Mouse (Mus musculus): ENCODE data around the gene Fam13c.
A peak's percentile ranks its signal among the peaks of the same experiment; 100 is the strongest.

The Fam13c gene

GRCm38 (mm10) chr10:70465638-70466037 is 25.4 kb downstream of the Fam13c start:
- no peak for DNase-seq

GRCm38 (mm10) chr10:70470836-70471235 is 30.6 kb downstream of the Fam13c start:
- no peak for DNase-seq

- no peak for DNase-seq
These were observed 37.5 kb downstream of the Fam13c start for GRCm38 (mm10) chr10:70477741-70478145.

- no peak for DNase-seq
These were observed 43.5 kb downstream of the Fam13c start for GRCm38 (mm10) chr10:70483736-70484135.

- no peak for DNase-seq
These were observed 44.4 kb downstream of the Fam13c start for GRCm38 (mm10) chr10:70484568-70485286.

GRCm38 (mm10) chr10:70485287-70485612 is 45.0 kb downstream of the Fam13c start:
- no peak for DNase-seq

GRCm38 (mm10) chr10:70486651-70487050 is 46.4 kb downstream of the Fam13c start:
- no peak for DNase-seq

- no peak for DNase-seq
These were observed 53.6 kb downstream of the Fam13c start for GRCm38 (mm10) chr10:70493891-70494290.

- DNase-seq = no peak
These were observed 54.2 kb downstream of the Fam13c start for GRCm38 (mm10) chr10:70494441-70494840.

GRCm38 (mm10) chr10:70495106-70496104 is 55.1 kb downstream of the Fam13c start:
- DNase-seq = no peak

GRCm38 (mm10) chr10:70496938-70497337 is 56.7 kb downstream of the Fam13c start:
- no peak for DNase-seq

GRCm38 (mm10) chr10:70498328-70498727 is 58.0 kb downstream of the Fam13c start:
- no peak for DNase-seq

- no peak for DNase-seq
These were observed 59.0 kb downstream of the Fam13c start for GRCm38 (mm10) chr10:70499246-70499645.

GRCm38 (mm10) chr10:70504871-70505270 is 64.6 kb downstream of the Fam13c start:
- DNase-seq = no peak

- DNase-seq = no peak
These were observed 65.1 kb downstream of the Fam13c start for GRCm38 (mm10) chr10:70505395-70505794.

- DNase-seq = no peak
These were observed 65.6 kb downstream of the Fam13c start for GRCm38 (mm10) chr10:70505842-70506241.

- DNase-seq = peak; percentile 28
These were observed 66.4 kb downstream of the Fam13c start for GRCm38 (mm10) chr10:70506499-70507168.

- no peak for DNase-seq
These were observed 67.6 kb downstream of the Fam13c start for GRCm38 (mm10) chr10:70507880-70508279.

GRCm38 (mm10) chr10:70514848-70515247 is 74.6 kb downstream of the Fam13c start:
- no peak for DNase-seq

GRCm38 (mm10) chr10:70516661-70517060 is 76.4 kb downstream of the Fam13c start:
- DNase-seq = no peak

GRCm38 (mm10) chr10:70519640-70520099 is 79.4 kb downstream of the Fam13c start:
- no peak for DNase-seq

- DNase-seq = no peak
These were observed 80.2 kb downstream of the Fam13c start for GRCm38 (mm10) chr10:70520143-70521131.
